In genomic region chr3:84413868-84414267, GRCm38 (mm10) we compare ENCODE assay signal across 30 mouse cellular contexts.
A peak's percentile ranks its signal among the peaks of the same experiment; 100 is the strongest.
DNase-seq lines count a peak whose midpoint lies in the region; ATAC-seq and TF ChIP-seq lines count a peak whose summit lies in the region.
"Had no signal": no experiment of that assay in that cellular context is flagged by ENCODE, and none has a peak within 500 bp of the region (broad histone marks: within the 10 kb centered on the region; RNA-seq: fewer than 3 reads in every experiment).

No protein-coding gene starts in this region.

- H3K4me3 ChIP-seq in stomach, embryonic 15.5 days (replicated peaks) = no peak overlapping the region
- H3K4me3 ChIP-seq in stomach, postnatal 0 days (ENCODE audit: low read depth, low read length) = no peak overlapping the region
- no peak overlapping the region; the same call in 1 of the 2 replicates for H3K4me3 ChIP-seq in liver, embryonic 15.5 days (replicated peaks)
- H3K4me3 ChIP-seq: forebrain, embryonic 10.5 days; heart, embryonic 13.5 days; lung, embryonic 15.5 days; megakaryocyte, embryonic 14.5 days; midbrain, embryonic 15.5 days; neural tube, embryonic 15.5 days had no signal

- intact Hi-C loops in left cerebral cortex, postnatal 10 days (cut with DNase I) = no loop called here

- TF ChIP-seq CTCF in stomach, postnatal 0 days (IDR thresholded peaks at IDR 0.05; ENCODE audit: low read depth) = no peak

- no peak overlapping the region for H3K4me2 ChIP-seq in stomach, embryonic 15.5 days
- H3K4me2 ChIP-seq in stomach, postnatal 0 days (replicated peaks; ENCODE audit: low read depth) = no peak overlapping the region
- peak overlapping the region; percentile 44 for H3K4me2 ChIP-seq in liver, embryonic 15.5 days
- H3K4me2 ChIP-seq: heart, embryonic 13.5 days; hindbrain, embryonic 14.5 days; lung, embryonic 15.5 days; midbrain, embryonic 15.5 days; neural tube, embryonic 15.5 days had no signal

- peak; percentile 17; the same call in 1 of the 2 replicates for ATAC-seq in stomach, embryonic 15.5 days (ENCODE audit: insufficient read depth, low FRiP score, low read depth)
- ATAC-seq in stomach, postnatal 0 days (ENCODE audit: low FRiP score, low TSS enrichment) = no peak
- peak; percentile 72 for ATAC-seq in liver, embryonic 15.5 days (ENCODE audit: insufficient read depth)
- ATAC-seq: CD4-positive, CD25-positive, alpha-beta regulatory T cell, adult 4 months; midbrain, embryonic 15.5 days had no signal

- no peaks in the 10 kb centered on the region for H3K9me3 ChIP-seq in stomach, embryonic 15.5 days
- no peaks in the 10 kb centered on the region for H3K9me3 ChIP-seq in stomach, postnatal 0 days (ENCODE audit: control insufficient read depth, low read length)
- H3K9me3 ChIP-seq in liver, embryonic 15.5 days (replicated peaks) = no peaks in the 10 kb centered on the region
- H3K9me3 ChIP-seq: forebrain, embryonic 10.5 days; heart, embryonic 13.5 days; lung, embryonic 15.5 days; midbrain, embryonic 15.5 days; neural tube, embryonic 15.5 days had no signal

- no peak overlapping the region for H3K9ac ChIP-seq in stomach, embryonic 15.5 days
- no peak overlapping the region for H3K9ac ChIP-seq in stomach, postnatal 0 days (ENCODE audit: low read length)
- peak overlapping the region; percentile 31; the same call in 1 of the 2 replicates for H3K9ac ChIP-seq in liver, embryonic 15.5 days
- H3K9ac ChIP-seq: heart, embryonic 13.5 days; hindbrain, embryonic 14.5 days; lung, embryonic 15.5 days; midbrain, embryonic 15.5 days; neural tube, embryonic 15.5 days had no signal

- no peaks in the 10 kb centered on the region for H3K27me3 ChIP-seq in stomach, embryonic 15.5 days (replicated peaks)
- no peaks in the 10 kb centered on the region for H3K27me3 ChIP-seq in stomach, postnatal 0 days (ENCODE audit: control insufficient read depth, insufficient read depth, low read length)
- no peaks in the 10 kb centered on the region for H3K27me3 ChIP-seq in liver, embryonic 15.5 days
- H3K27me3 ChIP-seq: lung, embryonic 15.5 days; midbrain, embryonic 15.5 days; neural tube, embryonic 15.5 days had no signal

- no peak for TF ChIP-seq EP300 in stomach, postnatal 0 days (optimal IDR thresholded peaks at IDR 0.05)

- no peak for DNase-seq in stomach, postnatal 0 days (ENCODE audit: low spot score)
- DNase-seq in liver = peak; percentile 58
- no peak for DNase-seq in left cerebral cortex, adult 8-10 months (ENCODE audit: low spot score in 2 of 2)
- DNase-seq in left cerebral cortex, postnatal 10 days (ENCODE audit: extremely low spot score in 1 of 2, low spot score in 2 of 2) = no peak
- DNase-seq in lung, postnatal 25 days (ENCODE audit: low spot score) = no peak
- DNase-seq in cerebellum, adult 9-10 months = no peak
- DNase-seq: adrenal gland, postnatal 14 days; cerebellum, adult 18-20 months; cerebellum, postnatal 25 days; gastrocnemius, postnatal 10 days; heart, postnatal 10 days; kidney, adult 11 months; kidney, postnatal 14 days; layer of hippocampus, adult 9-11 months; left cerebral cortex, postnatal 4 days; lung, postnatal 36 days; retina, postnatal 1 day; right cerebral cortex, postnatal 14 days; thymus, adult 18-20 months; thymus, postnatal 25 days had no signal

- H3K4me1 ChIP-seq in stomach, embryonic 15.5 days = peaks cover 4% of the 10 kb centered on the region; the same call in 1 of the 2 replicates
- H3K4me1 ChIP-seq in stomach, postnatal 0 days (replicated peaks; ENCODE audit: control insufficient read depth, insufficient read depth) = peaks cover under 1% of the 10 kb centered on the region
- peaks cover 37% of the 10 kb centered on the region for H3K4me1 ChIP-seq in liver, embryonic 15.5 days (replicated peaks)
- H3K4me1 ChIP-seq: neural tube, embryonic 15.5 days had no signal

- 58% methylated on average over 4 of the region's 4 CpGs for WGBS in stomach, embryonic 15.5 days
- WGBS in stomach, postnatal 0 days = 45% methylated on average over 4 of the region's 4 CpGs
- 15% methylated on average over 4 of the region's 4 CpGs for WGBS in liver, embryonic 15.5 days (ENCODE audit: insufficient replicate concordance)

- H3K27ac ChIP-seq in stomach, embryonic 15.5 days = no peak overlapping the region
- no peak overlapping the region for H3K27ac ChIP-seq in stomach, postnatal 0 days (replicated peaks)
- peak overlapping the region; percentile 64 for H3K27ac ChIP-seq in liver, embryonic 15.5 days (replicated peaks)
- H3K27ac ChIP-seq: heart, embryonic 13.5 days; hindbrain, embryonic 14.5 days; lung, embryonic 15.5 days; midbrain, embryonic 15.5 days; neural tube, embryonic 15.5 days had no signal

- no peaks in the 10 kb centered on the region for H3K36me3 ChIP-seq in stomach, embryonic 15.5 days
- H3K36me3 ChIP-seq in stomach, postnatal 0 days (ENCODE audit: control insufficient read depth, insufficient read depth, low read length) = no peaks in the 10 kb centered on the region
- H3K36me3 ChIP-seq in liver, embryonic 15.5 days (replicated peaks) = no peaks in the 10 kb centered on the region
- H3K36me3 ChIP-seq: forebrain, embryonic 10.5 days; heart, embryonic 13.5 days; lung, embryonic 15.5 days; midbrain, embryonic 15.5 days; neural tube, embryonic 15.5 days had no signal
